Mouse (Mus musculus) lung, adult 2 months (tissue): ENCODE data around the gene Stk19.

Experiments
- CTCF ChIP-seq: fragments of 200-500 bp; IDR thresholded peaks from 2 replicates; pipeline ENCODE4 v1.5.1; 2011; ENCODE audit warnings: mild to moderate bottlenecking, low read length, control low read depth; ENCODE audit not compliant: insufficient read depth
- POLR2A ChIP-seq: fragments of 200-500 bp; IDR thresholded peaks from 2 replicates; pipeline ENCODE4 v1.6.1; 2011; ENCODE audit warnings: low read depth, mild to moderate bottlenecking, control low read depth, low read length, borderline replicate concordance; ENCODE audit errors: extremely low read depth

GRCm38 (mm10) chr17:34854761-34855160, 18.0 kb upstream of the Stk19 start:
- TF ChIP-seq POLR2A: no peak
- TF ChIP-seq CTCF: no peak
